In the genomic region with DNA sequence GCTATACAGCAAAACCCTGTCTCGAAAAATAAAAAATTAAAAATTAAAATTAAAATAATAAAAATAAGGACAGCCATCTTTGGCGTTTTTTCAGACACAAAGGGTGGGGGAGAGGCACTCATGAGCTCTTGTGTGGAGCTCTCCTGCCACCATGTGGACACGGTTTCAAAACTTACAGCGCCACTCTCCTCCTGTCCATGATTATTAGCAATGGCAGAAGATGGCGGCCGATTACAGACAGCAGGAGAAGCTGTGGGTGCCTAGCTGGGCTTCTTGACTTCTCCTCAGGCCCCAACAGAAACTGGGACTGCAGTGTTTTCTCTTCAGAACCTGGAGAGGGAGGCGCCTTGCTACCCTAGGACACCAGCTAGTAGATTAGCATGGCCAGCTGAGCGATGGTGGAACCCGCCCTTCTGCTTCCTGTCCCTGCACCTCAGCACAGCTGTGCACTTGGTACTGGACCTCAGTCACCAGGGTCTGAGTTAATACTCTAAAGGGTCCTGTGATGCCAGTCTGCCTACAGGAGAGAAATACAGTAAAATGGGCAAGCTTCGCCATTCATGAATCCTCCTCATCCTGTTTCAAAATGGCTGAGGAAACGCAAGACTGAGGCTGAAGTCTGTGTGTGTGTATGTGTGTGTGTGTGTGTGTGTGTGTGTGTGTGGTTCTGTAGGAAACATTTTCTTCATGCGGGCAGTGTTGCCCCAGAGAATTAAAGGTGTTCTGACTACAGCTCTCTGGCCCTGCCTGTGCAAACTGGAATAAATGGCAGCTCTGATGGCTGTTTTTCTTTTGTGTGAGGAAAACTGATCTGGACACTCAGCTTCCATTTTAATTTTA, we compare ENCODE assay signal across 8 mouse cellular contexts.
A peak's percentile ranks its signal among the peaks of the same experiment; 100 is the strongest.
DNase-seq lines count a peak whose midpoint lies in the region; ATAC-seq and TF ChIP-seq lines count a peak whose summit lies in the region.

No protein-coding gene starts in this region.

- no peak for DNase-seq in gastrocnemius, adult 2 months
- no peak for DNase-seq in gastrocnemius, postnatal 10 days
- peak; percentile 57 for DNase-seq in right cerebral cortex, postnatal 14 days
- no peak for DNase-seq in right cerebral cortex, postnatal 4 days
- peak; percentile 54 for DNase-seq in liver
- DNase-seq in retina, postnatal 1 day, result peak; percentile 63
- DNase-seq in left cerebral cortex, adult 11 months (ENCODE audit: low spot score), result no peak

- peak; percentile 65 for TF ChIP-seq CTCF in gastrocnemius, adult 2 months (IDR thresholded peaks at IDR 0.05)

- peak overlapping the region; percentile 43 for H3K4me2 ChIP-seq in heart, embryonic 15.5 days

- intact Hi-C loops in gastrocnemius, adult 2 months (cut with DNase I), result no loop called here

- no peaks in the 10 kb centered on the region for H3K27me3 ChIP-seq in heart, embryonic 15.5 days

- ATAC-seq in heart, embryonic 15.5 days (replicated peaks; ENCODE audit: insufficient number of reproducible peaks, insufficient read depth, low FRiP score, low read depth), result no peak

- peak overlapping the region; percentile 68 for H3K4me3 ChIP-seq in gastrocnemius, adult 2 months
- H3K4me3 ChIP-seq in heart, embryonic 15.5 days, result peak overlapping the region; percentile 26

- H3K9me3 ChIP-seq in heart, embryonic 15.5 days (replicated peaks), result no peaks in the 10 kb centered on the region

- no peaks in the 10 kb centered on the region for H3K4me1 ChIP-seq in heart, embryonic 15.5 days (replicated peaks)

- 70% methylated on average over 12 of the region's 12 CpGs for WGBS in heart, embryonic 15.5 days

- peaks cover 5% of the 10 kb centered on the region; the same call in 1 of the 2 replicates for H3K36me3 ChIP-seq in heart, embryonic 15.5 days

- peak overlapping the region; percentile 77 for H3K27ac ChIP-seq in gastrocnemius, adult 2 months
- H3K27ac ChIP-seq in heart, embryonic 15.5 days, result no peak overlapping the region

- no peak overlapping the region for H3K9ac ChIP-seq in heart, embryonic 15.5 days

Comparison
In these comparisons a context has a peak if more than half of its experiments do, and no peak if none do; other contexts are left out.
1. DNase-seq: peak in right cerebral cortex, postnatal 14 days (single experiment), liver (single experiment) and retina, postnatal 1 day (single experiment); none in gastrocnemius, adult 2 months (single experiment), gastrocnemius, postnatal 10 days (single experiment), right cerebral cortex, postnatal 4 days (single experiment) and left cerebral cortex, adult 11 months (single experiment).